Mouse (Mus musculus) hindbrain, embryonic 14.5 days (tissue): ENCODE data around the gene Pdcd7. TPM values are rescaled to one million over a fixed set of nuclear protein-coding genes. Genes with fewer than 3 reads are reported as not detected.
"Not testable (repeated sequence)": the region's sequence is repeated elsewhere in the genome, so short reads cannot be mapped to it uniquely, and the experiment has no call there.

Source experiments
- ATAC-seq: fragments of 200-750 bp; cut with Nextera tagmentation; 2 replicates; pipeline ENCODE4 v1.8.0; 2017; ENCODE audit warnings: moderate number of reproducible peaks, mild to moderate bottlenecking, moderate TSS enrichment, moderate library complexity; ENCODE audit not compliant: low FRiP score
- DNase-seq: peaks from one replicate; pipeline ENCODE4 v3.0.0-alpha.2; 2015; ENCODE audit warnings: low spot score
- H3K27ac ChIP-seq: fragments of 300-500 bp; sonication (generic); 2 replicates; pipeline ENCODE4 v1.5.1; 2014; ENCODE audit warnings: mild to moderate bottlenecking, moderate library complexity
- H3K27me3 ChIP-seq: fragments of 300-500 bp; sonication (generic); 2 replicates; pipeline ENCODE4 v1.6.1; 2014; ENCODE audit warnings: mild to moderate bottlenecking, low read length, mixed read lengths; ENCODE audit not compliant: control insufficient read depth, insufficient read depth
- H3K36me3 ChIP-seq: fragments of 300-500 bp; sonication (generic); replicated peaks from 2 replicates; pipeline ENCODE4 v1.6.1; 2014; ENCODE audit not compliant: control insufficient read depth, insufficient read depth
- H3K4me1 ChIP-seq: fragments of 300-500 bp; sonication (generic); replicated peaks from 2 replicates; pipeline ENCODE4 v1.6.1; 2014; ENCODE audit warnings: antibody characterized with exemption, low read length, mixed read lengths; ENCODE audit not compliant: control insufficient read depth, insufficient read depth
- H3K4me2 ChIP-seq: fragments of 300-500 bp; sonication (generic); replicated peaks from 2 replicates; pipeline ENCODE4 v1.6.1; 2014; ENCODE audit warnings: mild to moderate bottlenecking, moderate library complexity
- H3K4me3 ChIP-seq: fragments of 300-500 bp; sonication (generic); replicated peaks from 2 replicates; pipeline ENCODE4 v1.5.1; 2014; ENCODE audit warnings: mild to moderate bottlenecking, low read length
- H3K9ac ChIP-seq: fragments of 300-500 bp; sonication (generic); 2 replicates; pipeline ENCODE4 v1.6.1; 2014
- H3K9me3 ChIP-seq: fragments of 300-500 bp; sonication (generic); 2 replicates; pipeline ENCODE4 v1.6.1; 2016; ENCODE audit warnings: low read length; ENCODE audit not compliant: control insufficient read depth
- WGBS: fragments of 180-500 bp; shearing (Covaris S2); extraction: QIAGEN DNeasy Blood & Tissue Kit; methylation state at CpG from one replicate; pipeline ENCODE4 v1.1.7; 2014; 5-methylcytosine and 5-hydroxymethylcytosine counted together
- polyA plus RNA-seq: library from polyadenylated mRNA; unstranded; fragments of >200 nt; fragmentation: Nextera tagmentation; extraction: Ambion mirVana; gene quantifications from 2 replicates; pipeline ENCODE4 v1.2.1, GENCODE M21; 2014

Gene Pdcd7
- polyA plus RNA-seq, 1 experiment from 2014 or later: 10.7 TPM

- 96% methylated on average over 4 of the region's 4 CpGs for WGBS
- no peaks in the 10 kb centered on the region for H3K27me3 ChIP-seq
- H3K27ac ChIP-seq: no peak overlapping the region
- H3K4me3 ChIP-seq: no peak overlapping the region
- H3K36me3 ChIP-seq: peaks cover 73% of the 10 kb centered on the region
- no peaks in the 10 kb centered on the region for H3K9me3 ChIP-seq
- no peaks in the 10 kb centered on the region for H3K4me1 ChIP-seq
- no peak overlapping the region for H3K9ac ChIP-seq
- ATAC-seq (no peak), DNase-seq (no peak)
- H3K4me2 ChIP-seq: no peak overlapping the region
Observed at GRCm38 (mm10) chr9:65312669-65313357, 33.1 kb upstream of the Pdcd7 start.

GRCm38 (mm10) chr9:65313846-65314245, 32.1 kb upstream of the Pdcd7 start:
- DNase-seq (no peak), ATAC-seq (no peak)
- H3K9me3 ChIP-seq: no peaks in the 10 kb centered on the region
- peaks cover 72% of the 10 kb centered on the region for H3K36me3 ChIP-seq
- no peak overlapping the region for H3K4me2 ChIP-seq
- no peak overlapping the region for H3K27ac ChIP-seq
- H3K4me3 ChIP-seq: no peak overlapping the region
- H3K9ac ChIP-seq: no peak overlapping the region
- WGBS: 100% methylated on average over 1 of the region's 1 CpGs
- H3K4me1 ChIP-seq: no peaks in the 10 kb centered on the region
- no peaks in the 10 kb centered on the region for H3K27me3 ChIP-seq

GRCm38 (mm10) chr9:65322255-65322900, 23.5 kb upstream of the Pdcd7 start:
- DNase-seq: no peak
- H3K27me3 ChIP-seq: no peaks in the 10 kb centered on the region
- H3K27ac ChIP-seq: no peak overlapping the region
- H3K4me1 ChIP-seq: no peaks in the 10 kb centered on the region
- H3K9ac ChIP-seq: no peak overlapping the region
- H3K36me3 ChIP-seq: peaks cover 92% of the 10 kb centered on the region
- 94% methylated on average over 11 of the region's 11 CpGs for WGBS
- no peak for ATAC-seq
- no peak overlapping the region for H3K4me3 ChIP-seq
- no peaks in the 10 kb centered on the region for H3K9me3 ChIP-seq
- no peak overlapping the region for H3K4me2 ChIP-seq

DNA sequence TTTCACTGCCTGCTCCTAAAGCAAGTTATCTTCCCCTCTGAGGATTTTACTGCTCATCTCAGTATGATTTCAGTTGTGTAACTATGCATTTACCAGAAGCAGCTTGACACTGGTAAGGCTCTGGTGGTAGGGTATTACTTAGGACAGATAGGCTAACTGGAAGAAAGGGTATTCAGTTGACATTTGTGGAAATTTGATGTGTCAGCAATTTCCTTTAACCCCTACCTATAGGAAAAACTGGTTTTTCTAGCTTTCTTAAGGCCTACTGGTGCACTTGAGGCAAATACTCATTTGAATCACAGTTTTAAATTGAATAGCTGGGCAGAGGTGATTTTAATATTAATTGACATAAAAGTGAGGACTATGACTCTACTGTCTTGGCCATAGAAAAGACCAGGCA, 19.9 kb upstream of the Pdcd7 start:
- H3K27ac ChIP-seq: no peak overlapping the region
- DNase-seq (no peak), ATAC-seq (no peak)

GRCm38 (mm10) chr9:65327371-65327770, 18.5 kb upstream of the Pdcd7 start:
- Histone ChIP-seq H3K9me3 (no peaks in the 10 kb centered on the region), H3K36me3 (peaks cover 85% of the 10 kb centered on the region), H3K4me1 (no peaks in the 10 kb centered on the region), H3K27me3 (no peaks in the 10 kb centered on the region), H3K27ac (no peak overlapping the region), H3K4me2 (no peak overlapping the region), H3K9ac (no peak overlapping the region), H3K4me3 (no peak overlapping the region)
- no peak for DNase-seq
- ATAC-seq: no peak
- 91% methylated on average over 2 of the region's 2 CpGs for WGBS

More for the DNA sequence above, 19.9 kb upstream of the Pdcd7 start:
- Histone ChIP-seq H3K4me1 (no peaks in the 10 kb centered on the region), H3K27me3 (no peaks in the 10 kb centered on the region), H3K4me3 (no peak overlapping the region), H3K9me3 (no peaks in the 10 kb centered on the region), H3K36me3 (peaks cover 91% of the 10 kb centered on the region), H3K9ac (no peak overlapping the region), H3K4me2 (no peak overlapping the region)

DNA sequence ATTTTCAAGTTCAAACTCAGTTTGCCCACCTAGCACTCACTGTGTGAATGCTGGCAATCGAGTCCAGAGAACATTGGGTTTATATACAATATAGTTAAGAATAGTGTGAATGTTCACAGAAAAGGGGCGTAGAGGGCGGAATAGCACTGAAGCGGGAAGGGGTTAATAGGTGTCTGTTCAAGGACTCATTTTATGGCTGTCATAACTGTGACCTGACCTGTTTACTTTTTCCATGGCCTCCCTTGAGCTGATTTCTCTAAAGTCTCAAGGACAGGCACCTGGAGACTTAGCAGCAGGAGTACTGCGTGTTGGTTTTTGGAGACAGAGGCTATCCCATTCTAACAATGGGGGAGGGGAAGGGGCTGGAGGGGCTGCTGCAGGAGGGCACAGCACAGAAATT, 11.9 kb upstream of the Pdcd7 start:
- 95% methylated on average over 5 of the region's 5 CpGs for WGBS
- H3K4me2 ChIP-seq: no peak overlapping the region
- no peak overlapping the region for H3K27ac ChIP-seq
- ATAC-seq (no peak), DNase-seq (no peak)
- no peaks in the 10 kb centered on the region for H3K27me3 ChIP-seq
- H3K36me3 ChIP-seq: peaks cover 22% of the 10 kb centered on the region
- H3K9ac ChIP-seq: no peak overlapping the region
- H3K9me3 ChIP-seq: no peaks in the 10 kb centered on the region
- no peak overlapping the region for H3K4me3 ChIP-seq
- no peaks in the 10 kb centered on the region for H3K4me1 ChIP-seq

GRCm38 (mm10) chr9:65339146-65339545, 6.8 kb upstream of the Pdcd7 start:
- Histone ChIP-seq H3K27ac (no peak overlapping the region), H3K27me3 (no peaks in the 10 kb centered on the region), H3K4me3 (no peak overlapping the region), H3K9ac (no peak overlapping the region), H3K9me3 (no peaks in the 10 kb centered on the region), H3K36me3 (no peaks in the 10 kb centered on the region), H3K4me1 (no peaks in the 10 kb centered on the region), H3K4me2 (no peak overlapping the region)
- no peak for DNase-seq
- WGBS: 87% methylated on average over 4 of the region's 4 CpGs
- no peak for ATAC-seq

DNA sequence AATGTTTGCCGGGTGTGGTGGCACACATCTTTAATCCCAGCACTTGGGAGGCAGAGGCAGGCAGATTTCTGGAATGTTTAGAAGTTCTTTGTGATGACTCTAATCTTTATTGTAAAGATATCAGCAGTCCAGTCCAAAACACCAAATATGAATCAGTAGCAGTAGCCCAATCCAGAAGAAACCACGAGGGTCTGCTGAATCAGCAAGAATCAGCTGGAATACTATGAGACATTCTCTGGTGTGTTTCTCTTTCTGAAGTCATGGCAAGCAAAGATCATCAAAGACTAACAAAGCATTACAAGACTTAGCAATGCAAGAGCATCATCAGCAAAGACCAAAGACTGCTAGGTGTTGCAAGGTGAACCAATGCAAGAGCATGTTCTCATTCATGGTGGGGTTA, 5.5 kb upstream of the Pdcd7 start:
- WGBS: 90% methylated on average over 2 of the region's 2 CpGs

DNA sequence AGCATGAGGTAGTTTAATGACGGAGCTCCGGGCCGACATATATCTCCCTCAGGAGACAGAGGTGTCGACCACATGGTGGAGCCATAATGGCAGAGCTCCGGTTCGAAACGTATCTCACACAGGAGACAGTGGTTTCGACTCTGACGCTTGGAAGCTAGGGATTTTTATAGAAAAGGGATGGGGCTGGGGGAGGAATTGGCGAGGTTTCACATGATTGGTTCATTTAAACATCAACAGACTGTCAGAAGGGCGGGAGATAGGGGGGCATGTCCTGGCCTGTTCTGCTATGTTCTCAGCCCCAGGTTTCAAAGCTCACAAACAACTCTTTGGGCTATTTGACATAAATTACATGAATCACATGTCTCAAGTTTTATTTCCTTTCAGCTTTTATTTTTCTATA, 465 bp upstream of the Pdcd7 start:
- 63% methylated on average over 11 of the region's 11 CpGs for WGBS
- H3K27ac ChIP-seq: peak overlapping the region; percentile 92
- ATAC-seq: peak; percentile 24; the same call in 1 of the 2 replicates
- peaks cover 15% of the 10 kb centered on the region for H3K4me1 ChIP-seq
- not testable (repeated sequence) for H3K36me3 ChIP-seq, H3K27me3 ChIP-seq, H3K9me3 ChIP-seq, DNase-seq
- H3K4me2 ChIP-seq: peak overlapping the region; percentile 91
- peak overlapping the region; percentile 99 for H3K4me3 ChIP-seq
- peak overlapping the region; percentile 96 for H3K9ac ChIP-seq

More for the DNA sequence above, 5.5 kb upstream of the Pdcd7 start:
- H3K4me2 ChIP-seq: no peak overlapping the region
- DNase-seq (no peak), ATAC-seq (no peak)
- H3K27ac ChIP-seq: no peak overlapping the region
- no peak overlapping the region for H3K4me3 ChIP-seq
- H3K9me3 ChIP-seq: no peaks in the 10 kb centered on the region
- no peaks in the 10 kb centered on the region for H3K36me3 ChIP-seq
- no peaks in the 10 kb centered on the region for H3K4me1 ChIP-seq
- no peaks in the 10 kb centered on the region for H3K27me3 ChIP-seq
- no peak overlapping the region for H3K9ac ChIP-seq
